Mouse (Mus musculus): ENCODE data around the gene Olfr523.

GRCm38 (mm10) chr7:140169386-140169785, 3.6 kb upstream of the Olfr523 start:
- TF ChIP-seq POLR2A (IDR thresholded peaks at IDR 0.05; ENCODE audit: borderline replicate concordance, extremely low read depth, insufficient read depth, insufficient read length, poor library complexity, severe bottlenecking) (no peak), CTCF (IDR thresholded peaks at IDR 0.05; ENCODE audit: borderline replicate concordance, extremely low read depth, insufficient read depth, insufficient read length) (no peak)

All from brain, embryonic 14.5 days (tissue).